12 mouse cellular contexts compared by ENCODE assay signal in the genomic region with DNA sequence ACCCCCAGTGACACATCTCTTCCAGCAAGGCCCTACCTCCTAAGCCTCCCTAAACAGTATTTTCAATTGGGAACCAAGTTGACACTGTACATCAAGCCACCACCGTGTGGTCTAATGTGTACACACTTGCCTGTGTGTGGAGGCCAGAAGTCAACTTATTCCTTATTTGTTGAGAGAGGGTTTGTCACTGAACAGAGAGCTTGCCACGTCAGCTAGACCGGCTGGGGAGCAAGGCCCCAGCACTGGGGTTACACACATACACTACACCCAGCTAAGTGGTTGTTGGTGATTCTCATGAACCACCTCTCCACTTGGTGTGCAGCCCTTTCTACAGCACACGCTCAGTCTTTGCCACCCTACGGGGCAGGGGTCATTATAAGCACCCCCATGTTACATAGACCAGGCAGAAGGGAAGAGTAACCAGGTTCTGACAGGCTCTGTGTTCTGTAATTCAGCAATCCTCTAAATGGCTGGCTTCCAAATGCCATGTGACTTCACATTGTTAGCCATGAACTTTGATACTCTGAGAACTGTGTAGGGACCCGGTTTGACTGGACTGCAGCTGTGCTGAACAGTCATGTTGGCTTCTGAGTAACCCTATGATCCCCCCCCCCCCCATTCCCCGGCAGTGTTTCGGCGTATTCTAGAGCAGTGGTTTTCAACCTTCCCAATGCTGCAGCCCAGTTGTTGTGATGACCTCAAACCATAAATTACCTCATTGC. TPM values are rescaled to one million over a fixed set of nuclear protein-coding genes. Genes with fewer than 3 reads are reported as not detected.
DNase-seq lines count a peak whose midpoint lies in the region; ATAC-seq and TF ChIP-seq lines count a peak whose summit lies in the region.
"Had no signal": no experiment of that assay in that cellular context is flagged by ENCODE, and none has a peak within 500 bp of the region (broad histone marks: within the 10 kb centered on the region; RNA-seq: fewer than 3 reads in every experiment).

No protein-coding gene starts in this region.

- no peaks in the 10 kb centered on the region for H3K79me3 ChIP-seq in C2C12 (ENCODE audit: low read depth)

- H3K4me1 ChIP-seq in intestine, postnatal 0 days (replicated peaks; ENCODE audit: control insufficient read depth, insufficient read depth, low read length) = peaks cover 4% of the 10 kb centered on the region; the same call in 1 of the 2 replicates
- H3K4me1 ChIP-seq in limb, embryonic 15.5 days = no peaks in the 10 kb centered on the region
- H3K4me1 ChIP-seq: forebrain, embryonic 12.5 days had no signal

- H3K9ac ChIP-seq in intestine, postnatal 0 days (ENCODE audit: low read depth, low read length) = no peak overlapping the region
- no peak overlapping the region for H3K9ac ChIP-seq in limb, embryonic 15.5 days
- H3K9ac ChIP-seq: forebrain, embryonic 12.5 days had no signal

- H3K27me3 ChIP-seq in C2C12 (ENCODE audit: control insufficient read depth, insufficient read depth, insufficient read length) = no peaks in the 10 kb centered on the region
- no peaks in the 10 kb centered on the region for H3K27me3 ChIP-seq in intestine, postnatal 0 days (replicated peaks; ENCODE audit: control insufficient read depth, insufficient read depth, low read length)
- no peaks in the 10 kb centered on the region for H3K27me3 ChIP-seq in limb, embryonic 15.5 days
- H3K27me3 ChIP-seq: forebrain, embryonic 12.5 days had no signal

- peak; percentile 87 for ATAC-seq in intestine, postnatal 0 days
- 0 out of 2 replicates have a peak, but pooled peaks have one; percentile 66 for ATAC-seq in limb, embryonic 15.5 days (ENCODE audit: insufficient number of reproducible peaks, low FRiP score, low TSS enrichment, low read depth)
- ATAC-seq: CD4-positive, CD25-positive, alpha-beta regulatory T cell, adult 4 months had no signal

- no peak for TF ChIP-seq CTCF in C2C12 (IDR thresholded peaks at IDR 0.05; ENCODE audit: control insufficient read depth, insufficient read depth, insufficient read length)
- no peak for TF ChIP-seq CTCF in intestine, postnatal 0 days (IDR thresholded peaks at IDR 0.05; ENCODE audit: low read depth)

- H3K27ac ChIP-seq in intestine, postnatal 0 days (ENCODE audit: low read depth, low read length) = peak overlapping the region; percentile 81
- H3K27ac ChIP-seq in limb, embryonic 15.5 days = no peak overlapping the region
- H3K27ac ChIP-seq: forebrain, embryonic 12.5 days had no signal

- 38% methylated on average over 9 of the region's 9 CpGs for WGBS in intestine, postnatal 0 days
- WGBS in limb, embryonic 15.5 days = 83% methylated on average over 9 of the region's 9 CpGs

- peak; percentile 87 for DNase-seq in heart, adult 11 months
- no peak for DNase-seq in heart, postnatal 10 days
- no peak for DNase-seq in spleen, adult 18-20 months
- no peak for DNase-seq in layer of hippocampus, postnatal 14 days (ENCODE audit: low spot score in 2 of 2)
- DNase-seq in frontal cortex, postnatal 25 days (ENCODE audit: low spot score in 2 of 2) = no peak
- DNase-seq: cerebellum, adult 9-10 months; midbrain, embryonic 14.5 days had no signal

- no peak overlapping the region for H3K4me2 ChIP-seq in intestine, postnatal 0 days (replicated peaks; ENCODE audit: low read depth)
- no peak overlapping the region for H3K4me2 ChIP-seq in limb, embryonic 15.5 days
- H3K4me2 ChIP-seq: forebrain, embryonic 12.5 days had no signal

- H3K36me3 ChIP-seq in C2C12 (ENCODE audit: control insufficient read depth, insufficient read depth) = no peaks in the 10 kb centered on the region
- no peaks in the 10 kb centered on the region; the same call in 1 of the 2 replicates for H3K36me3 ChIP-seq in intestine, postnatal 0 days (ENCODE audit: control insufficient read depth, insufficient read depth)
- H3K36me3 ChIP-seq in limb, embryonic 15.5 days = no peaks in the 10 kb centered on the region

- H3ac ChIP-seq in C2C12 (ENCODE audit: control insufficient read depth, insufficient read length, low read depth) = no peak overlapping the region

- H3K4me3 ChIP-seq in C2C12 (ENCODE audit: insufficient read depth, poor library complexity, severe bottlenecking) = no peak overlapping the region
- no peak overlapping the region for H3K4me3 ChIP-seq in intestine, postnatal 0 days (ENCODE audit: low read depth, low read length)
- no peak overlapping the region for H3K4me3 ChIP-seq in limb, embryonic 15.5 days
- H3K4me3 ChIP-seq: forebrain, embryonic 12.5 days had no signal

- no peaks in the 10 kb centered on the region for H3K9me3 ChIP-seq in intestine, postnatal 0 days (ENCODE audit: control insufficient read depth)
- H3K9me3 ChIP-seq in limb, embryonic 15.5 days = no peaks in the 10 kb centered on the region
- H3K9me3 ChIP-seq: forebrain, embryonic 12.5 days had no signal

- H3K79me2 ChIP-seq in C2C12 (ENCODE audit: control insufficient read depth, insufficient read depth) = no peaks in the 10 kb centered on the region

- intact Hi-C loops in heart, postnatal 10 days (cut with DNase I) = no loop called here

TF ChIP-seq in C2C12, 6 proteins besides CTCF, POLR2A, EP300 and RAD21:
- peak; percentile 82 for TF ChIP-seq USF1 (IDR thresholded peaks at IDR 0.05; ENCODE audit: low read depth)
- no peak for TF ChIP-seq MYOG (IDR thresholded peaks at IDR 0.05; ENCODE audit: control insufficient read depth, extremely low read depth, insufficient read length)
- peak; percentile 92 for TF ChIP-seq MYOD1 (IDR thresholded peaks at IDR 0.05; ENCODE audit: control insufficient read depth, insufficient read length, low read depth)
TF ChIP-seq in C2C12: peak in this region for 2.

RNA-seq across cellular contexts. Expression of gene Tmem185b, which starts 15.0 kb away (rescaled TPM):
- total RNA-seq in heart, postnatal 10 days (2021) = 10 to 100 TPM; 16.3 to 19.8 TPM
- 12.9 TPM for polyA plus RNA-seq in C2C12 (2012; fragmentation: generic; extraction: Trizol)
- 21.6 and 25.1 TPM in 2 replicates for polyA plus RNA-seq in intestine, postnatal 0 days (2015; fragmentation: Nextera tagmentation; extraction: Ambion mirVana)
- polyA plus RNA-seq in limb, embryonic 15.5 days (2015; fragmentation: Nextera tagmentation; extraction: Ambion mirVana) = 24.6 and 27.1 TPM in 2 replicates
- 10 to 100 TPM; 13.3 to 13.5 TPM for total RNA-seq in layer of hippocampus, postnatal 14 days (2021)

RNA-seq across cellular contexts. Expression of gene Ralb, which starts 36.4 kb away (rescaled TPM):
- total RNA-seq in heart, postnatal 10 days (2021) = 10 to 100 TPM; 48.8 to 56.6 TPM
- polyA plus RNA-seq in C2C12 (2012; fragmentation: generic; extraction: Trizol) = 44.4 TPM
- polyA plus RNA-seq in intestine, postnatal 0 days (2015; fragmentation: Nextera tagmentation; extraction: Ambion mirVana) = 145 and 152 TPM in 2 replicates
- polyA plus RNA-seq in limb, embryonic 15.5 days (2015; fragmentation: Nextera tagmentation; extraction: Ambion mirVana) = 135 and 136 TPM in 2 replicates
- 10 to 100 TPM; 27.2 to 29.1 TPM for total RNA-seq in layer of hippocampus, postnatal 14 days (2021)
